Mouse (Mus musculus) limb, embryonic 13.5 days (tissue): Measurements from ENCODE around the gene Specc1. TPM values are rescaled to one million over a fixed set of nuclear protein-coding genes. Genes with fewer than 3 reads are reported as not detected.

ENCODE experiments used
- ATAC-seq: fragments of 200-750 bp; cut with Nextera tagmentation; 2 replicates; pipeline ENCODE4 v1.8.0; 2017; ENCODE audit warnings: low read depth, moderate number of reproducible peaks, moderate TSS enrichment; ENCODE audit not compliant: low FRiP score
- H3K27ac ChIP-seq: fragments of 300-500 bp; sonication (generic); 2 replicates; pipeline ENCODE4 v1.5.1; 2015; ENCODE audit warnings: inconsistent platforms, mild to moderate bottlenecking, moderate library complexity
- H3K27me3 ChIP-seq: fragments of 300-500 bp; sonication (generic); 2 replicates; pipeline ENCODE4 v1.6.1; 2015; ENCODE audit warnings: mild to moderate bottlenecking, inconsistent platforms
- H3K36me3 ChIP-seq: fragments of 300-500 bp; sonication (generic); 2 replicates; pipeline ENCODE4 v1.6.1; 2015; ENCODE audit warnings: inconsistent platforms, mild to moderate bottlenecking, moderate library complexity
- H3K4me1 ChIP-seq: fragments of 300-500 bp; sonication (generic); 2 replicates; pipeline ENCODE4 v1.6.1; 2015; ENCODE audit warnings: inconsistent platforms
- H3K4me2 ChIP-seq: fragments of 300-500 bp; sonication (generic); replicated peaks from 2 replicates; pipeline ENCODE4 v1.6.1; 2015; ENCODE audit warnings: inconsistent platforms, mild to moderate bottlenecking, moderate library complexity
- H3K4me3 ChIP-seq: fragments of 300-500 bp; sonication (generic); 2 replicates; pipeline ENCODE4 v1.5.1; 2015; ENCODE audit warnings: moderate library complexity, mild to moderate bottlenecking, inconsistent platforms
- H3K9ac ChIP-seq: fragments of 300-500 bp; sonication (generic); 2 replicates; pipeline ENCODE4 v1.6.1; 2015; ENCODE audit warnings: mild to moderate bottlenecking, inconsistent platforms
- H3K9me3 ChIP-seq: fragments of 300-500 bp; sonication (generic); 2 replicates; pipeline ENCODE4 v1.6.1; 2016; ENCODE audit warnings: inconsistent platforms
- WGBS: fragments of 180-500 bp; shearing (Covaris S2); methylation state at CpG from one replicate; pipeline ENCODE4 v1.1.7; 2015; 5-methylcytosine and 5-hydroxymethylcytosine counted together
- polyA plus RNA-seq: library from polyadenylated mRNA; unstranded; fragments of >200 nt; fragmentation: Nextera tagmentation; extraction: Ambion mirVana; gene quantifications from 2 replicates; pipeline ENCODE4 v1.2.1, GENCODE M21; 2015

Specc1 gene
- polyA plus RNA-seq, 1 experiment from 2014 or later: 12.3 TPM

DNA sequence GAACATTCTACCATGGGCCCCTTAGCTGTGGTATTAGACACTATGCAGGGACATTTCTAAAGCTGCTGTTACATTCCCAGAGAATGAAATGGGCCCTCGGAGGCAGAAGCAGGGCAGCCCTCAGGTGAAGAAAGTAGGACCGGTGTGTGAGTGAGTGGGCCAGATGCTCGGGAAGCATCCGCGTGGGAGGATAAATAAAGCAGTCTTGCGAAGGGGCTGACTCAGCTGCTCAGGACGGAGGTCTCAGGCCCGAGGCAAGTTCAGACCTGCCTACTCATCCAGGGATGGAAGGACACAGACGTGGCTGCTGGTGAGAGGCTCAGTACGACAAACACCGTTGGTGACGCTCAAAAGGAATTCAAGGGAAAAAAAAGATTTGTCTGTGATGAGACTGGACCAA lies 312.5 kb downstream of the Specc1 start:
- H3K27ac ChIP-seq: no peak overlapping the region; the same call in 1 of the 2 replicates
- H3K4me1 ChIP-seq: peaks cover 6% of the 10 kb centered on the region; the same call in 1 of the 2 replicates
- H3K4me3 ChIP-seq: no peak overlapping the region
- H3K9ac ChIP-seq: no peak overlapping the region
- no peaks in the 10 kb centered on the region for H3K27me3 ChIP-seq
- no peaks in the 10 kb centered on the region for H3K9me3 ChIP-seq
- 74% methylated on average over 12 of the region's 12 CpGs for WGBS
- peaks cover 22% of the 10 kb centered on the region; the same call in 1 of the 2 replicates for H3K36me3 ChIP-seq
- H3K4me2 ChIP-seq: no peak overlapping the region
- no peak for ATAC-seq

GRCm38 (mm10) chr11:62270851-62271250 lies 314.3 kb downstream of the Specc1 start:
- Histone ChIP-seq H3K36me3 (peaks cover 14% of the 10 kb centered on the region; the same call in 1 of the 2 replicates), H3K4me2 (no peak overlapping the region), H3K4me3 (no peak overlapping the region), H3K9me3 (no peaks in the 10 kb centered on the region), H3K9ac (no peak overlapping the region), H3K27ac (no peak overlapping the region), H3K4me1 (peaks cover 6% of the 10 kb centered on the region; the same call in 1 of the 2 replicates), H3K27me3 (no peaks in the 10 kb centered on the region)
- no peak for ATAC-seq
- 56% methylated on average over 5 of the region's 5 CpGs for WGBS

Other genes with a start within 250 kb of the Specc1 start
- 0.08 TPM in 1 of 2 replicates, not detected in the other for gene Slc5a10, start 235.9 kb upstream of the Specc1 start, polyA plus RNA-seq
- gene Prpsap2, start 194.7 kb upstream of the Specc1 start, polyA plus RNA-seq: 29.8 and 34.7 TPM in 2 replicates
- gene Ulk2, start 101.7 kb upstream of the Specc1 start, polyA plus RNA-seq: 15.9 and 17.4 TPM in 2 replicates
- 17.5 and 17.7 TPM in 2 replicates for gene Akap10, start 26.5 kb upstream of the Specc1 start, polyA plus RNA-seq